Mouse (Mus musculus) right cerebral cortex, adult 2 months (tissue): ENCODE data around the gene Gm17304.
A peak's percentile ranks its signal among the peaks of the same experiment; 100 is the strongest.

Experiments used
- DNase-seq, 2 experiments: peaks; one replicate each; pipeline ENCODE4 v3.0.0; 2021 to 2022; ENCODE audit warnings: low spot score in 2 of 2

Gm17304 gene

GRCm38 (mm10) chr5:106608798-106609197, at the start of gene Gm17304:
Gene Gm17304 (plus strand): TSS chr5:106609098.
- no peak for DNase-seq

DNA sequence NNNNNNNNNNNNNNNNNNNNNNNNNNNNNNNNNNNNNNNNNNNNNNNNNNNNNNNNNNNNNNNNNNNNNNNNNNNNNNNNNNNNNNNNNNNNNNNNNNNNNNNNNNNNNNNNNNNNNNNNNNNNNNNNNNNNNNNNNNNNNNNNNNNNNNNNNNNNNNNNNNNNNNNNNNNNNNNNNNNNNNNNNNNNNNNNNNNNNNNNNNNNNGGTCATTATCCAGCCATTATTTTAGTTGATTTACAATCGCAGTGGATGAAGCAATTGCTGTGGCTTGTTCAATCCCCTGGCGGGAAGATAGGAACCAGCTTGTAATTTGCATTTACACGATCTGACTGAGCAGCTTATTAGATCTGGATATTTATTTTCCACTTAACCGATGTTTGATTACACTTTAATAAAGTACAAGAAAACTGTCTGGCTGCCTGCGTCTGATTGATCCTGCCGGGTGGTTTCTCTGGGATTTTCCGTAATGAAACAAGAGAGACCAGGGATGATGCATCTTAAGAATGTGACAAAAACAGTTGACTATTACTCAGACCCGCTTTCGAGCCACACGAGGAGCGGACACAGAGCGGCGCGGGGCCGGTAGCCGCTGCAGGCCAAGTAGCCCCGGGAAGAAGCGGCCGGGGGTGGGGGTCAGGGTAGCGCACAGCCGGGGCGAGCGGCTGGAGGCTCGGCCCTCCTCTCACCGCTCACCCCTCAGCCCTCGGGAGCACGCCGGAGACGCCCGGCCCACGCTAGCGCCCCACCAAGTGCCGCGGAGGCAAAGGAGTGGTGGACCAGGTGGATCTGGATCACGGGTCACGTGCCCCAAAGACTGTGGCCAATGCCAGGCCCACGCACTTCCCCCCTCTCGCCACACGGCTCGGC, 48.0 kb upstream of the Gm17304 start:
- peak in 1 of 2 experiments; percentile 27 for DNase-seq

DNA sequence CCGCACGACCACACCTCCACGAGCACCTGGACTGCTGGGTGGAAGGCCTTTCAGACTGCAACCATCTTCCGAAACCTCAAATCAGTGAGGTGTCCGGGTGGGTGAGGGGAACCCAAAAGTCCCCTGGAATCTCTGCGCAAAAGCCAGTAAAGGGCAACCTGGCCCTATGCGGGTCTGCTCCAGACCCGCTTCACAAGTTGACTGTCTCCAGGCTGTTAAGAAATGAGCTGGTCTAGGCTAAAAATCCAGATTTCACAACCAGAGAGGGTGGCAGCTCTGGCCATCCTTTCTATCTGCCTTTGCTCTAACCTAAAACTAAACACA, 47.4 kb upstream of the Gm17304 start:
- no peak for DNase-seq

- DNase-seq: no peak
Observed at GRCm38 (mm10) chr5:106566025-106566424, 42.9 kb upstream of the Gm17304 start.

DNA sequence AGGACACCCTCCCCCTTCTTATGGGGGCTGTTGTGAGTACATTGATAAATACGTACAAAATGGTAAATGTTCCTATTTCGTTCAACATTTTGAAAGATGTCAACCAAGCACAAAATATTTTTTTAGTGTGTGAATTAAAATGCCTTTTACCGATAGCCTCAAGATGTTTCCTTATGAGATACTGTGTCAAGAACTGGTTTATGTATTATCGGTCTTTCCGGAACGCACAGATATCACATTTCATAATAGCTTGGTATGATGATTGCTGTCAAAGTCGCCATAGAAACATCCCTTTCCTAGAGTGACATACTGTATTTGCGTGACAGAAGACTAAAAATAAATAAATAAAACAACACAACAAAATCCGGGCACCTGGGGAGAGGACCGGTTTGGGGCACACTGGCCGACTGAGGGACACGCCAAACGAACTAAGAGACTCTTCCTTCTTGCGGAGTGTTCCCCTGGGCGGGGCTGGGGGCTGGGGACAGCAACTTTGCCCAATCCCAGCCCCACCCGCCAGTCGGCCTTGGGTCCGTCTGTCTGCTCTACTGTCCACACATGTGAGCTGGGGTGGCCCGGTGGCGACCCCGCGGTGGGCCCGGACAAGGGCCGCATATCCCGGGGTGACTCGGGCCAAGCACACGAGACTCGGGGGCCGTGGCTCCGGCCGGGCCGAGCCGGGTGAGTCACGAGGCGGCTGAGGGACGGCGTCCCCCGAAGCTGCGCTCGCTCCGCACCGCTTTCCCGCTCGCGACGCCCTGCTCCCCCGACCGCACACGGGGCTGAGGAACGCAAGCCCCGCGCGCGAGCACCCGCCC, 34.9 kb upstream of the Gm17304 start:
- peak in 1 of 2 experiments; percentile 10 for DNase-seq

DNA sequence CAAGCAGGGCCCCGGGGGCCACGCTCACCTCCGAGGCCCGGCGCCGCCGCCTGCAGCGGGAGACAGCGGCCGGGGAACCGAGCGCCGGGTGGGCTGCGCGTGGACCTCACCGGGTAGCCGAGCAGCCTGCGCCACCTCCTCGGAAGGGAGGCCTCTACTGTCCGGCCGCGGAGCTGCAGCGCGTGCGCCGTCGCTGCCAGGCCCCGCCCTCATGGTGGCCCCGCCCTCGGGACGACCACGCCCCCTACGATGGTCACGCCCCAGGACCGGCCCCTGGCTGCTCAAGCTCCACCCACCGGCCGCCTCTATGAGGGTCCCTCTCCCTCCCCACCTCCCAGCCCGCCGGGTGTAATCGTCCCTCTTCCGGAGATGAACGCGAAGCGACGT, 34.3 kb upstream of the Gm17304 start:
- DNase-seq: peak; percentile 83 to 86

DNA sequence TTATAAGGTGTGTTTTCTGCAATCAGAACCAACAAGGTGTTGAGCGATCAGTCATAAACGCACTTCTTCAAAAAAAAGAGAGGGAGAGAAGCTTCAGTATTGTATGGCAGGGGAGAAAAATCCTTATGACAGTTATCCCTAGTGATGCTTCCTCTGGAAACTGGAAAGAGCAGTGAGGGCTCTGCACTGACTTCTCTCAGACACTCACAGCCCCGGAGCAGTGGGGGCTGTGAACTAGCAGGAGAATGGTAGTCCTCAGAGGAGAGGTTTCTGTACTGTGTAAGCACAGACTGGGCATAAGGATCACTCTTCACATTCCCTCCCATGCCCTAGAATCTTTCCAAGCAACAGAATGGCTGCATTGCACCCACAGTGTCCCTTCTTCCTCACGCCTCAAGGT, 33.8 kb upstream of the Gm17304 start:
- no peak for DNase-seq

- DNase-seq: no peak
Observed at GRCm38 (mm10) chr5:106577237-106577888, 31.5 kb upstream of the Gm17304 start.

- no peak for DNase-seq
Observed at GRCm38 (mm10) chr5:106580943-106581342, 28.0 kb upstream of the Gm17304 start.

- no peak for DNase-seq
Observed at GRCm38 (mm10) chr5:106589006-106589405, 19.9 kb upstream of the Gm17304 start.

- no peak for DNase-seq
Observed at GRCm38 (mm10) chr5:106589670-106590069, 19.2 kb upstream of the Gm17304 start.

GRCm38 (mm10) chr5:106590686-106591085, 18.2 kb upstream of the Gm17304 start:
- DNase-seq: no peak

DNA sequence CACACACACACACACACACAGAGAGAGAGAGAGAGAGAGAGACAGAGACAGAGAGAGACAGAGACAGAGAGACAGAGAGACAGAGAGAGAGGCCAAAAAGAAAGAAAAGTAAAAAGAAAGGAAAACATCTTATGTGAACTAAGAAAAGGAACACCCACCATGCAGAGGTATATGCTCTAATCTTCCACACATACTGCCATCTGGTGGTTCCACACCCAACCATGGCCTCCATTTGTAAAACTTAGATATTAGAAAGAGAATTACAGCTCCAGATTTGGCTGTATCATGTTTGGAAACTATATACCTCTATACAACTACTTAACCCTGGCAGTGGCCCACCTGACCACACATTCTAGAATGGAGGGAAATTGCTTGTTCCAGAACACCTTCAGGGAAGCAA, 14.5 kb upstream of the Gm17304 start:
- no peak for DNase-seq

- DNase-seq: no peak
Observed at GRCm38 (mm10) chr5:106597472-106597871, 11.4 kb upstream of the Gm17304 start.

DNA sequence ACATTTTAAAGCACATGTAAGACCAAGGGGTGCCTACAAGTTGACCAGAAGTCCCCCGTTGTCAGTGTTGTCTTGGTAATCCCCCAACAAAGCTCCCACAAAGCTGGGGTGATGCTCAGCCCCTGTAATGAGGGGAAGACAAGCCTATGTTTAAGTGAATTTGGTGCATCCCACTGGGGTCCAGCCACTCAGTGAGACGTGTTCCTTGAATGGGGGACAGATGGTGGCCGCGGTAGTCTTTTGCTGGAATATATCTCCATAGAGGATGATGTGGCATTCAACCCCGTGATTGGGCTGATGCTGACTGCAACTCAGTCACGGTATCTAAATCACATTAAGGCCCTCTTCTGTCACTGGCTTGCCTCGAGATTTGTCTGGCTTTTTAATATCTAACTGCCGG, 9.4 kb upstream of the Gm17304 start:
- no peak for DNase-seq

- DNase-seq: no peak
Observed at GRCm38 (mm10) chr5:106604381-106604780, 4.5 kb upstream of the Gm17304 start.

DNA sequence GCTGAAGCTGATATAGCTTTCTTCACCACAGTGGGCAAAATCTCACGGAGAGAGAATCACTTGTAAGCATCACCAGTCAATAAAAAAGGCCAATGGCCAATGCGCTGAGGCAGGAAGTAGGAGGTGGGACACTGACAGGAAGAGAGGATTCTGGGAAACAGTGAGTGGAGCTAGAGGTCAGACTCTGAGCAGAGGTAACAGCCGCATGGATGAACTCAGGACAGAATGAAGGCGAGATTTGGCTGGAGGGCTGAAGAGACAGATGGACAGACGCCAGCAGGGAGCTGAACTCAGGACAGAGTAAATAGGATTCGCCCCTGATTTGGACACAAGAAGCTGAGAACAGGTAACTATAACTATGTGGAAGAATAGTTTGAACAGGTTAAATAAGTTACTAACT, 3.8 kb upstream of the Gm17304 start:
- DNase-seq: no peak

DNA sequence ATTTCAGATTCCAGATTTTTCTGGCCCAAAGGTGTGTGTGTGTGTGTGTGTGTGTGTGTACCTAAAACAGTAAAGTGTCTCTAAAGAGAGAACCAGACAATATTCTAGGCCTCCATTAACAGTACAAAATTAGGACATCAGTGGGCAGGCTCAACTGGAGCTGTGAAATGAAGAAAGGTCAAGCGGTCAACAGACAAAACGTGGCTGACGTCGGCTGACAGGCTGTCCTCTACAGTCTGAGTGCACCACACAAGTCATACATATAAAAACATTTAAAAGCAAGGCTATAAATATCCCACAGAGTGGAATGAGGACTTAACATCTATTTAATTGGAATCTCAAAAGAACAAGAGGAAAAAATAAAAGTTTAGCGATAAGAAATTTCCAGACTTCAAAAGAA, 1.8 kb upstream of the Gm17304 start:
- no peak for DNase-seq

- no peak for DNase-seq
Observed at GRCm38 (mm10) chr5:106612151-106612550, 3.3 kb downstream of the Gm17304 start.

GRCm38 (mm10) chr5:106614570-106614969, 5.7 kb downstream of the Gm17304 start:
- no peak for DNase-seq

GRCm38 (mm10) chr5:106615006-106615405, 6.1 kb downstream of the Gm17304 start:
- no peak for DNase-seq

GRCm38 (mm10) chr5:106620446-106620845, 11.5 kb downstream of the Gm17304 start:
- DNase-seq: no peak
